ENCODE assay signal across 9 mouse cellular contexts in genomic region chr2:68348966-68349365, GRCm38 (mm10).
DNase-seq lines count a peak whose midpoint lies in the region; ATAC-seq lines count a peak whose summit lies in the region.
"Had no signal": no experiment of that assay in that cellular context is flagged by ENCODE, and none has a peak within 500 bp of the region (broad histone marks: within the 10 kb centered on the region; RNA-seq: fewer than 3 reads in every experiment).

No protein-coding gene starts in this region.

- no peaks in the 10 kb centered on the region for H3K9me3 ChIP-seq in forebrain, embryonic 10.5 days
- no peaks in the 10 kb centered on the region for H3K9me3 ChIP-seq in forebrain, embryonic 12.5 days
- no peaks in the 10 kb centered on the region for H3K9me3 ChIP-seq in hindbrain, embryonic 15.5 days
- H3K9me3 ChIP-seq in limb, embryonic 10.5 days (replicated peaks): no peaks in the 10 kb centered on the region
- H3K9me3 ChIP-seq in kidney, embryonic 14.5 days (ENCODE audit: control insufficient read depth, low read length): no peaks in the 10 kb centered on the region
- H3K9me3 ChIP-seq: kidney, embryonic 15.5 days had no signal

- no peaks in the 10 kb centered on the region for H3K27me3 ChIP-seq in forebrain, embryonic 10.5 days (ENCODE audit: poor library complexity, severe bottlenecking)
- H3K27me3 ChIP-seq in forebrain, embryonic 12.5 days: peaks cover 6% of the 10 kb centered on the region; the same call in 1 of the 2 replicates
- H3K27me3 ChIP-seq in hindbrain, embryonic 15.5 days: no peaks in the 10 kb centered on the region
- no peaks in the 10 kb centered on the region for H3K27me3 ChIP-seq in limb, embryonic 10.5 days (ENCODE audit: low read depth, poor library complexity, severe bottlenecking)
- no peaks in the 10 kb centered on the region for H3K27me3 ChIP-seq in kidney, embryonic 14.5 days (ENCODE audit: control insufficient read depth, insufficient read depth, low read length)
- H3K27me3 ChIP-seq: kidney, embryonic 15.5 days had no signal

- 89% methylated on average over 12 of the region's 12 CpGs for WGBS in forebrain, embryonic 10.5 days
- 80% methylated on average over 12 of the region's 12 CpGs for WGBS in forebrain, embryonic 12.5 days
- 65% methylated on average over 12 of the region's 12 CpGs for WGBS in hindbrain, embryonic 15.5 days
- WGBS in limb, embryonic 10.5 days: 94% methylated on average over 12 of the region's 12 CpGs
- 87% methylated on average over 12 of the region's 12 CpGs for WGBS in kidney, embryonic 14.5 days

- DNase-seq in forebrain, embryonic 10.5 days (ENCODE audit: extremely low spot score, low spot score): no peak
- DNase-seq in left cerebral cortex, postnatal 14 days (ENCODE audit: low spot score in 2 of 2): peak; percentile 49 to 53
- DNase-seq in left cerebral cortex, postnatal 10 days (ENCODE audit: extremely low spot score in 1 of 2, low spot score in 2 of 2): no peak
- DNase-seq in limb, embryonic 10.5 days (ENCODE audit: low spot score): peak; percentile 21
- no peak for DNase-seq in urinary bladder, adult 2 months (ENCODE audit: low spot score)

- H3K4me2 ChIP-seq in forebrain, embryonic 12.5 days: no peak overlapping the region
- no peak overlapping the region for H3K4me2 ChIP-seq in hindbrain, embryonic 15.5 days
- H3K4me2 ChIP-seq in kidney, embryonic 14.5 days (replicated peaks; ENCODE audit: low read depth, low read length): no peak overlapping the region

- no peak overlapping the region for H3K9ac ChIP-seq in forebrain, embryonic 12.5 days
- H3K9ac ChIP-seq in hindbrain, embryonic 15.5 days: no peak overlapping the region
- no peak overlapping the region for H3K9ac ChIP-seq in kidney, embryonic 14.5 days (ENCODE audit: low read depth, low read length)
- H3K9ac ChIP-seq: kidney, embryonic 15.5 days had no signal

- intact Hi-C loops in left cerebral cortex, postnatal 14 days (cut with DNase I): loop anchor here (2.0 to 10.0 kb wide), 4 partner anchors 128 to 1387 kb away; partner anchors contain the start of gene B3galt1
- intact Hi-C loops in left cerebral cortex, postnatal 10 days (cut with DNase I): loop anchor here (5.0 kb wide), 1 partner anchor 782 kb away; the partner anchor contains the start of gene B3galt1

- no peak for ATAC-seq in forebrain, embryonic 12.5 days (ENCODE audit: low FRiP score)
- no peak for ATAC-seq in hindbrain, embryonic 15.5 days (ENCODE audit: low FRiP score, low read depth)
- ATAC-seq in kidney, embryonic 14.5 days (ENCODE audit: low FRiP score, low TSS enrichment): no peak

- peaks cover 42% of the 10 kb centered on the region for H3K36me3 ChIP-seq in forebrain, embryonic 10.5 days (replicated peaks)
- H3K36me3 ChIP-seq in forebrain, embryonic 12.5 days (replicated peaks): peaks cover 19% of the 10 kb centered on the region
- H3K36me3 ChIP-seq in hindbrain, embryonic 15.5 days: no peaks in the 10 kb centered on the region
- H3K36me3 ChIP-seq in limb, embryonic 10.5 days: peaks cover 39% of the 10 kb centered on the region
- H3K36me3 ChIP-seq in kidney, embryonic 14.5 days (ENCODE audit: control insufficient read depth, insufficient read depth, low read length): peaks cover 10% of the 10 kb centered on the region; the same call in 1 of the 2 replicates

- H3K27ac ChIP-seq in forebrain, embryonic 10.5 days: peak overlapping the region; percentile 1; the same call in 1 of the 2 replicates
- H3K27ac ChIP-seq in forebrain, embryonic 12.5 days: no peak overlapping the region
- H3K27ac ChIP-seq in hindbrain, embryonic 15.5 days (replicated peaks): 0 out of 2 replicates have a peak overlapping the region, but pooled peaks have one; percentile 23
- H3K27ac ChIP-seq in limb, embryonic 10.5 days: 0 out of 2 replicates have a peak overlapping the region, but pooled peaks have one; percentile 46
- no peak overlapping the region for H3K27ac ChIP-seq in kidney, embryonic 14.5 days (ENCODE audit: low read depth, low read length)
- H3K27ac ChIP-seq: kidney, embryonic 15.5 days had no signal

- H3K4me3 ChIP-seq in forebrain, embryonic 10.5 days: no peak overlapping the region
- H3K4me3 ChIP-seq in forebrain, embryonic 12.5 days (replicated peaks): no peak overlapping the region
- H3K4me3 ChIP-seq in hindbrain, embryonic 15.5 days: no peak overlapping the region
- H3K4me3 ChIP-seq in limb, embryonic 10.5 days: no peak overlapping the region
- H3K4me3 ChIP-seq in kidney, embryonic 14.5 days (ENCODE audit: low read length): no peak overlapping the region
- H3K4me3 ChIP-seq: kidney, embryonic 15.5 days had no signal

- H3K4me1 ChIP-seq in forebrain, embryonic 10.5 days: peaks cover 38% of the 10 kb centered on the region
- H3K4me1 ChIP-seq in forebrain, embryonic 12.5 days: peaks cover 24% of the 10 kb centered on the region
- peaks cover 8% of the 10 kb centered on the region; the same call in 1 of the 2 replicates for H3K4me1 ChIP-seq in hindbrain, embryonic 15.5 days (replicated peaks)
- H3K4me1 ChIP-seq in limb, embryonic 10.5 days: no peaks in the 10 kb centered on the region
- H3K4me1 ChIP-seq in kidney, embryonic 14.5 days (ENCODE audit: control insufficient read depth, insufficient read depth, low read length): 0 out of 2 replicates have a peak, but pooled peaks cover 4% of the 10 kb centered on the region

Comparison
In these comparisons a context has a peak if more than half of its experiments do, and no peak if none do; other contexts are left out.
1. DNase-seq: peak in left cerebral cortex, postnatal 14 days (2 of 2) and limb, embryonic 10.5 days (single experiment); none in forebrain, embryonic 10.5 days (single experiment), left cerebral cortex, postnatal 10 days (0 of 2) and urinary bladder, adult 2 months (single experiment).
2. H3K27ac ChIP-seq: peak in forebrain, embryonic 10.5 days (single experiment), hindbrain, embryonic 15.5 days (single experiment) and limb, embryonic 10.5 days (single experiment); none in forebrain, embryonic 12.5 days (single experiment) and kidney, embryonic 14.5 days (single experiment).